Mouse (Mus musculus): ENCODE data around the gene St3gal5.
A peak's percentile ranks its signal among the peaks of the same experiment; 100 is the strongest.

The St3gal5 gene

DNA sequence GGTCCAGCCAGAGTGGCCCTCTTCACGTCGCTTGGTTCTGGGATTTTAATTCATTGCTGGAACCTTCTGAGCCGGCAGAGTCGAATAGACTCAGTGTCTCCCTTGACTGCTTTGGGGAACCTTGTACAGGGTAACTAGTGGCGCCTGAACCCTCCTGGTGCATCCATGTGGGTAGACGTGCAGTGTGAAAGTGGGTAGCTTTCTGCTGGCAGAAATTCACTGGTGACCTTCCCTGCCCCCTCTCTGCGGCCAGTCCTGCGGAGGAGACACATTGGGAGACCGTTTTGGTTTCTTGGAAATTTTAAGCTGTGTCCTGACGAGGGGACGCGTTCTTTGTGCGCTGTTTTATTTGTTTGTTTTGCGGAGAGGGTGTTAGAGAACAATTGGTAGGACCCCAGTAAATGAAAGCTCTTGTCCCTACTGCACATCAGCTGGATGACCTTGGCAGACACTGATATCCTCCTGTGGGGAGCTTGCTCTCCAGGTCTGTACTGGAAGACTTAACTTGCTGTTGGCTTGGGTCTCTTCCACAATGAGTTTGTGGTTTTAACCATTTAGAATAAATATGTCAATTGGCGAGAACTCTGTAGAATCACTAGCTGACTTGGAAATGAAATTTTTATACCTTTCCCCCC, 746 bp downstream of the St3gal5 start:
- DNase-seq = no peak

DNA sequence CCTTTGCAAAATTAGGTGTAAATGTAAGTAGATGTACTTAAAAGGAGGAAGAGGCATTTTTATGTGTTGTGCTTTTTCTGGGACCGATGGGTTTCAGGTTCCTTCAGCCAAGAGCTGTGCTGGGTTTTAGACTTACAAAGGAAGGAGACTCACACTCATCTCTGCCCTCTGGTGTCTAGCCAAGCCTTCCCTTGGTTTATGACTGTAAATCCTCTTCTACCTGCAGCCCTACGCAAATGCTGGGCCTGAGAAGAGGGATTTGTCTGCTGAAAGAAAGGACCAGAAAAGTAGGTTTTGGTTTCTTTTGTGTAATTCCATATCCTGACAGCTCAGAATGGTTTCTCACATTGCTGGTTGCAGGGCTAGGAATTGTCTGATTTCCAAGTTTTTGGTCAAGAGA, 1.3 kb downstream of the St3gal5 start:
- DNase-seq = peak; percentile 30

DNA sequence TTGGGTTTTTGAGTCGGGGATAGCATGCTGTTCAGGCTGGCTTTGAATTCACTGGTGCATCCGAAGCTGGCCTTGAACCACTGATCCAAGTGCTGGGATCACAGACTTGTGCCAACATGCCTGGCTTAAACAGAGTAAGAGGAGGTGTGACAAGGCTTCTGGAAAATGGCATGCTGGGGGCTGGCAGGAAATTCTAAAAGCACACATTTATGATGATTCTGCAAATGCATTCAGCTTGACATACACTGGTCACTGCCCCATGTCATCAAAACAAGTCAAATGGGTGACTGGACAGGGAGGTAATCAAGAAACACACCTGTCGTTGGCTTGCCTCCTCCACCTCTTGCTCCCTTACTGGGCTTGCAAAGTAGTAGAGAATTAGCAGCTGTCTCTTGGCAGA, 1.9 kb downstream of the St3gal5 start:
- DNase-seq = no peak

DNA sequence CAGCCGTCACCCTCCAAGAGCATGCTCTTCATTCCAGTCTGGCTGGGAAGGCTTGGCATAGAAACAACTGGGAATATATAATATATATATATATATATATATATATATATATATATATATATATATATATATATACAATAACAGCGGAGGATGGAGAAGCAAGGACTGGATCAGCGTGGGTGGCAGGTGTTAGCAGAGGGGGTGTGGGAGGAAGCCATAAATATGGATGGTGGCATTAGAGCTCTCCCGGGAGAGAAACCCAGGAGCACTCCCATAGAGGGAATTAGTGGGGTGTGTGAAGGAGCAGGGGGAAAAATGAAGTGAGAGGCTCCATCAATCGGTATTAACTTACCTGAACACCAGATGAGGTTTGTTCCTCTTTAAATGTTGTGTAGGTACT, 2.8 kb downstream of the St3gal5 start:
- DNase-seq = no peak

DNA sequence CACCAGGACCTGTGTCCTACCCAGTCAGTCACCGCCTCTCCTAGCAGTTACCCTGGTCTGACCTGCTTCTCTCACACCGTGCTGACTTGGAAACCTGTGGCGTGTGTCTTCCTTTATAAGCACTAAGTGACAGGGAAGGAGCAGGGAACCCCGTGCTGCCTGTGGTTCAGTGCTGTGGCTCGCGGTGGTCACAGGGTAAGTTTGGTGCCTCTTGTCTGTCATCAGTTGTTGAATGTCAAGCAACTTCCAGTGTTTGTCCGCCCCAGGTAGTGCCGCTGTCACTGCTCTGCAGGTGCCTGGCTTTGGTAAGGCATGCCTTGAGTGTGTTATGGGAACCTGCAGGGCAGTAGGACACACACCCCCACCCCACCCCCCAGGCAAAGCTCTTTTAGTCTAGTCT, 3.5 kb downstream of the St3gal5 start:
- no peak for DNase-seq

DNA sequence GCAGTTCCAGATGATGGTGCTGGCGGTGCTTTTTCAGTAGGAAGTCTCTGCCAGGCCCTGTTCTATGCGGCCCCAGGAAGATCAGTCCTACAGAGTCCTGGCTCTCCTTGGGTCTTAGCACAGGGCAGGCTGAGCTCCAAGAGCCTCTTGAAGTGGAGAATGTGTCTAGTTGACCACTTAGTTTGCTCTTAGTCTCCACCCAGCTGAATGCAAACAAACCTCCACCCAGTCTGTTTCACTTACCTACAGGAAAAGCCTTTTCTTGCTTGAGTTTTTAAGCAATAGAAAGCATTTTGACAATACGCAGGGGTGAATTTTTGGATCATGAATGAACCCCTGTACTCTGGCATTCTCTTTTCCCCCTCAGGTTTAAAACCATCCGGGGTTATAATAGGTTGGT, 4.0 kb downstream of the St3gal5 start:
- no peak for DNase-seq

DNA sequence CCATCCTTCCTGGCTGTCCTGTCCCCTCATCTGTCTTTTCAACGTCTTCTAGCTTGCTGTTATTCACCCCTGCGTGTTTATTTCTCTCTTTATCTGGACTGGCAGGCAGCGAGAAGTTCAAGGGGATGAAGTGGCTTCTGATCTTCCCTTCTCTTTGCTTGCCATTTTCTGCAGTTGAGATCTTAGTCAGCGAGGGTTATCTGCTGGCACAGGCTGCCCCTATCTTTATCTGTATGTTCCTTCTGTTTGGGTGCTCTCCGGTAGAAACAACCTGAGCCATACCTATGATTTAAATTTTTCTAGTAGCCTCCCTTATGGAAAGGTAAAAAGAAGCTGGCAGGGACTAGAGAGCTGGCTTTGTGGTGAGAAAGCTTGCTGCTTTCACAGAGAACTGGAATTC, 4.7 kb downstream of the St3gal5 start:
- no peak for DNase-seq

DNA sequence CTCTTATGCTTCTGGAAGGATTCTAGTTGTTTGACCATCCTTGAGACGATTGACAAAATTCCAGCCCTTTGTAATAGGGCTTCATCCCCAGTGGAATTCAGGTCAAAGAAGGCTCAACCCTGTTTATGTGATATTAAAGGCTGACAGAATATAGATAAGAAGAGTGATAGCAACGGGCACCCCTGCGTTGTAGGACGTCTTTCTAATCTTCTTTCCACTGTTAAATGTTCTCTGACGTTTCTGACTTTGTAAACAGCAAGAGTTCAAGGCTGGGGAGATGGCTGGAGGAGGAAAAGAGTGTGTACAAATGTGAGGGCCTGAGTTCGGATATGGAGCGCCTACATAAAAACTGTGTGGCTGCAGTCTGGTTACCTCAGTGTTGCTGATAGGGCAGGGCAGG, 7.1 kb downstream of the St3gal5 start:
- DNase-seq = no peak

DNA sequence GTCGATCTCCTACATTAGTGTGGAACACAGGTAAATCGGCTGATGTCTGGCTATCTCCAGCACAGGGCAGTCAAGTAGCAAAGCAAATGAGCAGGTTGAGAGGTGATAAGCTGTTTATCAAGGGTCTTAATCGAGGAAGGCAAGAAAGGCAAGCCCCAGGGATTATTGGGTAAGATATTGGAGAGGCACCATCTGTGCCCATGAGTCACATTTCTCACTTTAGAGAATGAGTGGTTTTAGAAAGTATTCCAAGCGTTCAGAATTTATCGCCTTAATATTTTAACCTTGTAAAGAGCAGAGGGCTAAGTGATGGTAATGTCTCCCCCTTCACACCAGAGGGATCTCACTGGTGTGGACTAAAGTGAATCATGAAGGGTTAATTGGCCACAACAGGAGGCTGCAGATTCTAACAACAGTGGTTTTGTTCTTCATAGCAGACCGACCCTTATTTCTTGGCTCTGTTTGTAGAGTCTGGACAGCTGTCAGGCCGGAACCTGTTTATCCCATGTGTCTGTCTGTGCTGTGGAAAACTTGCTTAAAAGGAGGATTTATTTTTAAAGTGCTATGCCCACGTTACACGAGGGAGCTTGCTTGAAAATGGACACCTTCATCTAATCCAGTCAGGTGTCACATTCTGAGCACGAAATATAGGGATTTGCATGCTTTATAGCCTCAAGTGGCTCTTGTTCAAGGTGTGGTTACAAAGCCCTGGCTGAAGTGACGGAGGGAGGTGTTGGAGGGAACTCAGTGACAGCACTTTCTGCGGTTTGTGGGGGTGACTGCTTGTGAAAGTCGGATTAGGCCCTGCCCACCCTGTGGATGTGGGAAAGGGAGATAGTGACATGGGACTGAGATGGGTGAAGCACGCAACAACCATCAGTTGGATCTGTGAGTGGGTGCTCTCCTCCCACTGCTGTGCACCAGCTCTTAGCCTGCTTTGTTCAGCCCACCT, 11.8 kb downstream of the St3gal5 start:
- DNase-seq = peak; percentile 63

DNA sequence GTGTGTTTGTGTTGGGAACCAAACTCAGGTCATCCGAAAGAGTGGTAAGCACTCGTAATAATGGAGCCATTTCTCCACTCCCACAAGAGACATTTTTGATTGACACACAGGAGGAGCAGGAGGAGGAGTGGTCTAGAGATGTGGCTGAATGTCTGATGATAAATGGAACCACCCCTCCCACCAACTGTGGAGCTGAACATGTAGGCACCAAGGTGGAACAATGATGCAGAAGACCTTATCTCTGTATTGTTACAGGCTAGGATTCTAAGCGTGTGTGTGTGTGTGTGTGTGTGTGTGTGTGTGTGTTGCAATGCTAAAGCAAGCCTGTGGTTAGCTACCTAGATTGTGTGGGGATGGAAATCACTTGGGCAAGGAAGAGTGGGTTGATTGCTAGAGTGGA, 13.2 kb downstream of the St3gal5 start:
- no peak for DNase-seq

DNA sequence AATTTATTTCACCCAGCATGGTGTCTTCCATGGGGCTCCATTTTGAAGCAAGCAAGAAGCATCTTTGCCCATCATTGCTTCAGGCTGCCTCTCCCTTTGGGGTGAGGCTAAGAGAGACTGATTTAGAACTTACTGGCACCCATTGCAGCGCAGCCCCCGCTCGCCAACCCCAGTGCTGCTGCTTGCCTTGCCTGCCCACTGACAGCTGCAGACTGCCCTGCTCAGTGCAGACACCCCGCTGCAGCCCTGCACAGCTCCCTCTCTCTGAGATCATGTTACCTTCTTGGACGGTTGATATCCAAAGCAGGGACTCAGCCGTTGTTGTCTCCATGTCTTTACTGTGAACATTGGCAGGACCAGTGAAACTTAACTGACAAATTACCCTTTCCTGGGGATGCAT, 15.2 kb downstream of the St3gal5 start:
- no peak for DNase-seq

DNA sequence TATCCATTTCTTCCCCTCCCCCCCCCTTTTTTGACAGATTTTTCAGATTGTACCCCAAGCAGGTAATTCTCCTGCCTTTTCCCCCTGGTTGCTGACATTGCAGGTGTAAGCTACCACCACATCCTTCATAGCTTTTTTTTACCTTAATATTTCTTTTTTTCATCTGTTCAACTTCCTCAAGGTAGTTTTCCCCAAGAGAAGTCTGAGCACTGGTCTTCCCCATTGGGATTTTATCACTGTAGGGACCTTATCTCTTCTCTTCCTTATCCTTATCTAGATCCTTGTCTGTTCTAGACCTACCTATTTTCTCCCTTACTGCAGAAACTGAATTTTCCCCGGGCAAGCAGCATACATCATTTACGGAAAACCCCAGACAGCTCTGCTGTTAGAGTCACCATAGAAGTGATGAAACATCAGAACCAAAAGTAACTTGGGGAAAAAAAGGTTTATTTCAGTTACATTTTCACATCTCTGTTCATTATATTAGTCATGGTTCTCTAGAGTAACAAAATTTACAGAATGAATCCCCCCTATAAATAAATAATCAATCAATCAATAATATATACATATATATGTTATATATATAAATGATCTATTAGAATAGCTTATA, 15.8 kb downstream of the St3gal5 start:
- DNase-seq = no peak

DNA sequence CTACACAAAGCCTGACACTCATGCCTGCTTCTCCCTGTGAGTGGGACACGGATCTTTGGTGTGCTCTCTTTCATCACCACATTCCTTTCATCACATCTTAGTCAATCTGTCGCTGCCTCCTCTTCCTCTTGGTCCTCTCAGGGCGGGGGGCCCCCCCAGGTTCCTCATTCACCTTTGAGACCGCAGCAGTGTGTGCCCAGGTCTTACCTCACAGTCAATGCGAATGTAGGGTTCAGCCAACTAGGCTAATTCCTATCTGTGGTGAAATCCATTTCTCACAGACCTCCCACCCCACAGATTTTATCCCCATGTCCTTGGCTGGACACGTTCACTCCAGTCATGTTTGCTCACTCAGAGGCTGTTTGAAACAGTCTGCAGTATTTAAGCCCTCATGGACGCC, 17.5 kb downstream of the St3gal5 start:
- DNase-seq = no peak

DNA sequence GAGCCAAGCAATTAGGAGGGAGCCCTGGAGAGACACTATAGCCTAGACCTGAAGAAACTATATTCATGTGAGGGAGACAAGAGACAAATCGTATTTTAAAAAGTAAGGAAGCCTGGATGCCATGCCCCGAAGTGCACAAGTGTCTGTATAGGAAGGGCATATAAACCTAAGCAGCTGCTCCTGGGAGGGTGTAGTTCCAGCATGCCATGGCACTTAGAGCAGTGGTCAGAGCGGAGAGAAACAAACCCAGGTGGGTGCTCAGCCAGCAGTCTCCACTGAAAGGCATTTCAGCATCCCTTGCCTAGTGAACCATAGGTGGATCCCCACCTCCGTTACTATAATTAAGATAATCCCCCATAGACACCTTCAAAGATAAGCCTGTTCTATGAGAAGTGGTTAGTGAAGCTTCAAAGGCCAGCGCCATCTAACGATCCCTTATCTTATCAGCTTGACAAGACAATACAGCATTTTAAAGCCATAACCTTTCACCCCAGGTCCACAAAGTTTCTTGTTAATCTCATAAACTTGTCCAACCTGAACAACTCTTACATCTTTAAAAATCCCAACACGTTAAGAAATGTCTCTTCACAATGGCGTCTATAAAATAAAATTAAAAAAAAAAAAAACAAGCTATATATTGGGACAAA, 20.1 kb downstream of the St3gal5 start:
- no peak for DNase-seq

DNA sequence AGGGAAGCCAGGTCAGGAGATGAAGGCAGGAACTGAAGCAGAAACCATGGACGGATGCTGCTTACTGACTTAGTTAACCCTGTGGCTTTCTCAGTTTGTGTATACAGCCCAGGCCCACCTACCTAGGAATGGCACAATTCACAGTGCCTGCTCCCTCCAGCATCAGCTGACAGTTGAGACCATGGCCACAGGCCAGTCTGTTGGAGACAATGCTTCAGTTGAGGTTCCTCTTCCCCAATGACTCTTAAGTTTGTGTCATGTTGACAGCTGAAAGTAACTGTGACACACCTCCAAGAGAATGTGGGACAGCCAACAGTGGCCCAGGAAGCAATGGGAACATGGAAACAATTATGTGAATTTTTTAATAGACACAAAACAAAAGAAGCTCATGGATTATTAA, 22.5 kb downstream of the St3gal5 start:
- no peak for DNase-seq

DNA sequence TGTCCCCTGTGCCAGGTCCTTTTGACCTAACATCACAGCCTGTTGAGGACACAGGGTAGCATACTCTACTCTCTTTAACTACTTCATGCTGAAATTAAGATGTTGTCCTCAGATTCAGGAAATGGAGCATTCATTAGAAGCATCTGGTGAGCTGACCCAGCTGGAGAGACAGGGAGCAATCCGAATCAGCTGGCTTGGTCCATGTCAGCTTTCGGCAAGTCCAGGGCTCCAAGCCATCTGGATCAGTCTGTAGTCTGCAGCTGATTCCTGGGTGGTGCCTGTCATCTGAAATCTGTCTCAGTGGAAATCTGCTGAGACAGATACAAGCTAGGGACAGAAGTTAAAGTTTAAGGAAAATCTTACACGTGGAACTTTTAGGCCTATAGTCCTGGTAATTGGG, 23.9 kb downstream of the St3gal5 start:
- DNase-seq = peak; percentile 56

DNA sequence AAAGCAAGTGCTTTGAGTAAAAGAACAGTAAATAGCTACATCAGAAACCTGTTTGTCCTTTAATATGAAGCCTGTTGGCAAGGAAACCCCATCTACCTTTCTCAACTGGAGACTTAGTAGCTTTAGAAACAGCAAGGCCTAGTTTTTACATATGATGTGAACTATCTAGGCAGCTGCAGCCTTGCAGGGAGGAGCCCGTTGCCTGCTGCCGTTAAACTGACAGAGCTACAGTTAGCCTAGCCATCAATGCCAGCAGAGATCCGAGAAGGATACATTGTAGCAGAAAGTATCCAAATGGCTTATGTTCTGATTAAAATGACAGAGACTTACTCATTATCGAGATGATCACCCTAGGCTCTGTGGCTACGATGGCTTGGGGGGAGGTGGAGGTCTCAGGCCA, 25.1 kb downstream of the St3gal5 start:
- DNase-seq = no peak

DNA sequence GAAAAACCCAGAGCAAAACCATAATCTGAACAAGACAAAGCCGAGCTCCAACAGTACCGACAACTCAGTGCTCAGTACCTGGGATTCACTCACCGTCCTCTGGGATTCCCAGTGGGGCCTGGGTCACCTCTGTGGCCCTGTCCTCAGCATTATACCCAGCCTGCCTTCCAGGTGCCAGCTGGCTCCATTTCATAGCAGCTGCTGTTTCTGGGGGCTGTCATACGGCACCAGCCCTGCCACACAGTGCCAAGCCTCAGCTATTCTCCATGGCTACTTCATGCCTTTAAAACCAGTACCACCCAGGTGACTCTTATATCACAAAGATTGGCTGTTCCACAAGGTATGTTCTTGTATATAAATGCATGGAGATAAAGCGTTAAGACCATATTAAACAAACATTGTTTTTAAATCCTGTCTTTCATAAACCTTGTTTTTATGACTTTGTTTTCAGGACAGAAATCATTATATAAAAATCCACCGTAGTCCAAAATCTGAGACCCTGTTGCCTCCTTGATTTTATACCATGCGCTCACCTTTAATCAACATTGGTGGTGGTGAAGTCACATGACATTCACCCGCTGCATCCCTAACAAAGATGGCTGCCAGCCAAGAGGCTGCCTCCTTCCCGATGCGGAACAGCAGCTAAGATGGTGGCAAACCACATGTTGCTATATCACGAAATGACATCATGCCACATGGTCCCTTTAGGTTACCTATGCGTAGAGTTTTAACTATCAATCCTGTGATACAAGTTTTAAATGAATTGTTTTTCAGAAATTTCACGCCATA, 27.1 kb downstream of the St3gal5 start:
- DNase-seq = no peak

DNA sequence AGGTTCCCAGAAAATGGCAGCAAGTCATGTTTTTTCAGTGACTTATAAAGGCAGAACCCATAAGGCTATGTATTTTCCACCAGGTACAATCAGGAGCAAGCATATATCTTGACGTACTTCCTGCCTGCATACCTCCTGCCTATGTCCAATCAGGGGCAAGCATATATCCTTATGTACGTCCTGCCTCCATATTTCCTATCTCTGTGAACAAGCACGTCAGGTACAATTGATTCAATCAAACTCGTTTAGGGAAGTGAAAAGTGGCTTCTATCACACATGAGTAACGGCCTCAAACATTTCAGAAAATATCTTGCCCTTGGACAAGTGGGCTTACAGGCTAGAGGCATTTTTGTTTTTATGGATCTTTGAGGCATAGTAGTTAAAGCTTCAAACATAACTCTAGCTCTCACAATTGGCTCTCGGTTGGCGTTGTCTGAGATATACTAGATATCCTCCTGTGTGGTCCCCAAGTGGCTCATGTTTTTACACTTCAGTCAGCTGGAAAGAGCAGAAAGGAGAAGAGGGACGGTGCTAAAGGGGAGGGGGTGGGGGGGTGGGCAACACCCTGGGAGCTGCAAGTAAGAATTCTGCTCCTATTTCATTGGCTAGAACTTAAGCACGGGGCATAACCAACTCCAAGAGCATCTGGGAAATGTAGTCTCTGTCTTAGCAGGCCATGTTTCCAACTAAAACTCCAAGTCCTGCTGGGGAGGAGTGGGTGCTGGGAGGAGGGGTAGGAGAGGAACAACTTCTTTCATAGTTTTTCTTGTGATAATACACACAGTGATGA, 28.9 kb downstream of the St3gal5 start:
- DNase-seq = no peak

DNA sequence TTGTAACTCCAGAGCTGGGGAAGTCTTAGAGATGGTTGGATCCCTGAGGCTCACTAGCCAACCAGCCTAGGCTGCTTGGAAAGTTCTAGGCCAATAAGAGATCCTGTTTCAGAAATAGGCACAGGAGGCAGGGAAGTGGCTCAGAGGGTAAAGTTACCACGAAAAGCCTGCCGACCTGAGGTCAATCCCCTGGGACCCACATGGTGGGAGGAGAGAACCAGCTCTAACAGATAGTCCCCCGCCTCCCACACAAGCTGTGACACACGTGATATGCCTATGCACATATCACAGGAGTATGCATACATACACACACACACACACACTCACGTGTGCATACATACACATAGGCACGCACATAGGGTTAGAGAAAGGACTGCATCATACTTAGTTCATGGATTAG, 32.7 kb downstream of the St3gal5 start:
- DNase-seq = no peak

DNA sequence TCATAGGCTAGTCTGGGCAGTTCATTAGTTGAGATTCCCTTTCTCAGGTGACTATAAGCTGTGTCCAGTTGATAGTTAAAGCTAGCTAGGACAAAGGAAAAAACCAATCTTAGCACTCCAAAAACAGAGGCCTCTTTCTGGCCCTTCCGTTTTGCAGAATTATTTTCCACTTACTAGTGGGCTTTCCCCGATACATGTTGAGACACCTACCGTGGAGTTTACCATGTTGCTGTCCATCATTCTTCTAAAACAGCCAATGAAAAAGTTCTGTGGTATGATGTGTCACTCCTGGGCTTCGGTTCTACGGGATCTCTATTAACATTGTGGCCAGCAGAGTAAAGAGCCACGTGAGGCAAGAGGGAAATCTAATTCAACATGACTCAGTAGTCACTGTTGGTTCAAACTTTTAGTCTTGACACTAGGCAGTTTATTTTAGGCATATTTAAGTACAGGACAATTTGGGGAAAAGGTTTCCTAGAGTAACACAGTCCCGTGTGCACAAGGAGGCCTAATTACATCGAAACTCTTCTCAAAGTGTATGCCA, 35.4 kb downstream of the St3gal5 start:
- DNase-seq = no peak
